Mouse (Mus musculus): ENCODE measurements around the gene Nckap1l.

- no peak for TF ChIP-seq CTCF (IDR thresholded peaks at IDR 0.05)
- no peak for TF ChIP-seq POLR2A (IDR thresholded peaks at IDR 0.05; ENCODE audit: insufficient read depth, low read depth, low read length)
Measured at GRCm38 (mm10) chr15:103480129-103480528, 26.5 kb downstream of the Nckap1l start.
